Mouse (Mus musculus) brain, embryonic 14.5 days (tissue): ENCODE data around the gene Rps6ka5. TPM values are rescaled to one million over a fixed set of nuclear protein-coding genes. Genes with fewer than 3 reads are reported as not detected.

Experiments
- DNase-seq: peaks from one replicate; pipeline ENCODE4 v3.0.0-alpha.2; 2011; ENCODE audit warnings: low read depth
- CTCF ChIP-seq: fragments of 200-500 bp; IDR thresholded peaks from 2 replicates; pipeline ENCODE4 v1.5.1; 2012; ENCODE audit warnings: inconsistent platforms, mild to moderate bottlenecking, moderate library complexity, borderline replicate concordance; ENCODE audit not compliant: insufficient read depth, insufficient read length; ENCODE audit errors: extremely low read depth
- POLR2A ChIP-seq: fragments of 200-500 bp; IDR thresholded peaks from 2 replicates; pipeline ENCODE4 v1.6.1; 2012; ENCODE audit warnings: mild to moderate bottlenecking, inconsistent platforms, borderline replicate concordance; ENCODE audit not compliant: poor library complexity, insufficient read depth, insufficient read length, severe bottlenecking; ENCODE audit errors: extremely low read depth
- polyA plus RNA-seq: library from polyadenylated mRNA; depleted of rRNA; stranded (reverse); fragments of >200 nt; gene quantifications from 2 replicates; pipeline ENCODE4 v1.2.3, GENCODE M21; 2012

Rps6ka5 gene
- polyA plus RNA-seq, 1 experiment: 9.7 TPM

- no peak for TF ChIP-seq CTCF
- no peak for TF ChIP-seq POLR2A
- DNase-seq: no peak
Measured at GRCm38 (mm10) chr12:100636299-100636633, 90.5 kb downstream of the Rps6ka5 start.

DNA sequence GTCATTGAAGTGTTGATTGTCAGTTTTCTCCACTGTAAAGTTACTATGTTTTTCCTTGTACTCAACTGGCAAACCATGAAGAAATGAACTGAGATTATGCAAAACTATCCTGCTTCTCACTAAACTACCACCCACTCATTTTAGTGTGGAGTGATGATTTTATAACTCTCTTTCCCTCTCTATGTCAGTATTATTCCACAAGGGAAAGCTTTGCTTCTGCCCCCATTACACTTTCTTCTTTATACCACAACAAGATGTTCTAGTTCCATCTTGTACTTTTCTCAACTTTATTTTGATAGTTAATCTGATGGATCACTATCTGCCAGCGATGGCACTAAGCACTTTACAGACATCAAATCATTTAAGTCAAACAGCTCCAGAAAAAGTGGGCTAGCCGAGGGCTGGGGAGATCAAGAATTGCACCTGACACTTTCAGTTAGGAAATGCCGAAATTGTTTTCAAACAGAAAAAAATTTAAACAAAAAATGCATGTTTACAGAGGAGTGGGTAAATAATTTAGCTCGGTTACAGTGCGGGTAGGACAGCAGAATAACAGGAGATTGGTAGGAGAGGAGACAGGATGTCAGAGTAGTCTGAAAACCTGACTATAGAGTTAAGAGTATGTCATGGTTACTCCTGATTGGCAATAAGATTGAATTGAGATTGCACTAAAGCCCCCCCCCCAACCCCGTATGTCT, 91.0 kb downstream of the Rps6ka5 start:
- TF ChIP-seq CTCF (no peak), POLR2A (no peak)
- DNase-seq: no peak

DNA sequence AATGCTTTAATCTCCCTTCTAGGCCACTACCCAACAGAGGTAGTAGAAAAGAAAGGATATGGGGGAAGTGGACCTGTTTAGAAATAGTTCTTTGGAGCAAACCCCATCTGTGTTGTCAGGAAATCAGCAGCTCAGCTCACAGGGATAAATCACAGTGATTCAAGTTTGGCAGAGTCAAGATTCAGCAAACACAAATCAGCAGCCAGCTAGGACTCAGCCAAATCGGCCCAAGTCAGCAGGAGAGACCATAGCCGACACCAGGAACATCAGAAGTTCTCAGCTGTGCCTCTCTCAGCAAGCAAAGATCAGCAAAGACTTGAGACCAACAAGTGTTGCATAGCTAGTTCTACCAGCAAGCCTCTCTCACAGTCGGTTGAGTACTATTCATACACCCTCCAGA, 93.6 kb downstream of the Rps6ka5 start:
- TF ChIP-seq POLR2A: no peak
- no peak for TF ChIP-seq CTCF
- no peak for DNase-seq

GRCm38 (mm10) chr12:100631286-100631685, 95.5 kb downstream of the Rps6ka5 start:
- TF ChIP-seq POLR2A (no peak), CTCF (no peak)
- DNase-seq: no peak

GRCm38 (mm10) chr12:100629126-100629920, 97.5 kb downstream of the Rps6ka5 start:
- TF ChIP-seq POLR2A: no peak
- TF ChIP-seq CTCF: no peak
- no peak for DNase-seq

- TF ChIP-seq CTCF: no peak
- no peak for TF ChIP-seq POLR2A
- no peak for DNase-seq
Measured at GRCm38 (mm10) chr12:100626991-100627677, 99.6 kb downstream of the Rps6ka5 start.

DNA sequence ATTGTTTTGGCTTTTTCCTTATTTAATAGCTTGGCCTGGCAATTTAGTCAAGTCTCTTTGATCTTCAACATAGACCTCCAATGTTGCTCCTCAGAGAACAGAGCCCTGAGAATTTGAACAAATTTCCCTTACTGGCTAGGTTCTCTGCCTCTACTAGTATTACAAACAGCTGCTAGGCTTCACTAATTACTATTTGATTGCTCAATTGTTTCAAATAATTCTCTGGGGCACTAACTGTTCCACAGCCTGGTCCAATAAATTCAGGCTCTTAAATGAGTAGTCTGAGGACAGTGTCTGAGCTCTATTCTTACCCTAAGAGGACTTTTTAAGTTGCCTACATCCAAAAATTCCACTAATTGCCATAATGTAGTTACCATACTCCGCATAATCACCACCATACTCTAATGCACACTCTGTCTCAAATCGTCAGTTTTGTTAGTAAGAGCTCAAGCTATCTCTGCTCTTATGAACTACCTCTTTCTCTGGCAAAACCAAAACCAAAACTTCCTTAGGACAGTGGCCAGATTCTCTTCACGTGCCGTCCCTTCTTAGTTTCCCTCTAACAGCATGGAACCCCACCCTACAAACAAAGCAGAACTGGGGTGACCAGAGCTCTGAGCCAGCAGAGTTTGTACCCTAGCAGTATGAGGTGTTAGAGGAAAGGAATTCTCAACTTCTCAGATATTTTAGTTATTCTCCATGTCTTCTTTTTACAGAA, 100.4 kb downstream of the Rps6ka5 start:
- TF ChIP-seq POLR2A (no peak), CTCF (no peak)
- DNase-seq: no peak

DNA sequence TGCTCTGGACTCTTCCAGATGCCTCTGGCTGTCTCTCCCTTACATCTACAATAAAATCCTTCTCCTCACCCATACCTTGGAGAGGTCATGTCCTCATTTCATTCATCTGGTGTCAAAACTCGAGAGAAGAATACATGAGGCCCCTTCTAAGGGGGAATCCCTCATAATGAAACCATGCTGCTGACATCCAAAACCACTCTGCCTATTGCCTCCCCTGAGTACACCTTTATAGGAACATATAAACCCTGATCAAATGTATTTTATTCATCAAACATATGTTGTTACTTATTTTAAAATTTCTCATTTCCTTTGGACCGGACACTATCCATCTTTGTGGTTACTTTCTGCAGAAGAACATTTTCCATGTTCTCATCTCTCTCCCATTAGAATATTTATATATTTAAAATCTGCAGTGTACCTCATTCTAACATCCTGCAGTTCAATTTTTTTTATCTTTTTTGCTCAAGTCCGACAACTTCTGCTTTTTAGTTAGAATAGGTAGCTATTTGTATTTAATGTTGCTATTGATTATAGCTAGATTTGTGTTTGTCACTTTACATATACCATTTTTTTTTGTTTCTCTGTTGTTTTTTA, 101.8 kb downstream of the Rps6ka5 start:
- DNase-seq: no peak
- TF ChIP-seq CTCF: no peak
- TF ChIP-seq POLR2A: no peak

DNA sequence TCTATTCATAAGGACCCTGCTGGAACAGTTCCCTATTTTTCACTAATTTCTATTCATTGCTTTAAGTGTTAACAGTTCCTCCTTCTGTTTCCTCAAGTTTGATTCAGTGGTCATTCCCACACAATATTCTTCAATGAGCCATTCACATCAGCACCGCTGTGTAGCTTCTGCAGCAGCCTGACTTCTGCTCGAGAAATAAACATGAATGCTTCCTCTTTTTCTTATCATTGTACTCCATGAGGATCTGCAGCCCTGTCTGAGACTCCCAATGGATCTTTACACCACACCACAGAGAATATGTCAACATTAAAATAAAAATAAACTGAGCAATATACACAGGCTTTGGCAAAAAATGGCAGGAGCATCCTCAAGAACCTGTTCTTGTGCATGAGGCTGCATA, 111.5 kb downstream of the Rps6ka5 start:
- no peak for TF ChIP-seq POLR2A
- no peak for TF ChIP-seq CTCF

GRCm38 (mm10) chr12:100613878-100614277, 112.9 kb downstream of the Rps6ka5 start:
- TF ChIP-seq POLR2A: no peak
- TF ChIP-seq CTCF: no peak
- DNase-seq: no peak

More for the DNA sequence above, 111.5 kb downstream of the Rps6ka5 start:
- DNase-seq: no peak

DNA sequence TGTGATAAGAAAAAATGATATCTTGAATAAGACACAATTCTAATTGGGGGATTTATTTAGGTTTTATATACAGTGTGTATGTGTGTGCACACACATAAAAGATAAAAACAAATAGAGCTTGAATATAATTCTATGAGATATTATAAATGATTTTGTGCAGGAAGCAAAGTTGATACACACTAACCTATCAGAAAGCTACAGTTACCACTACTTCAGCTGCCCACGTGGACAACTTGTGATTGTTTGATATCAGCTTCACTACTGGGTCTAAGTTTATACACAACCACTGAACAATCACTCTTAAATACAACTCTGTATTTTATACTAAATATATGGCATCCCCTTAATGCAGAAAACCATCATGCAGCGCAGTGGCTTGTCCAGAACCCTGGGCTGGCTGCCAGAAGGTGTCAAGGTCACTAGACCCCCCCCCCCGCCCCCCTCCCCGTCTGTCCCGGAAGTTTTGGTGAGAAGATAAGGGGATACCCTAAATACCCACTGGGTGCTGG, 113.5 kb downstream of the Rps6ka5 start:
- no peak for TF ChIP-seq CTCF
- no peak for TF ChIP-seq POLR2A
- DNase-seq: no peak

DNA sequence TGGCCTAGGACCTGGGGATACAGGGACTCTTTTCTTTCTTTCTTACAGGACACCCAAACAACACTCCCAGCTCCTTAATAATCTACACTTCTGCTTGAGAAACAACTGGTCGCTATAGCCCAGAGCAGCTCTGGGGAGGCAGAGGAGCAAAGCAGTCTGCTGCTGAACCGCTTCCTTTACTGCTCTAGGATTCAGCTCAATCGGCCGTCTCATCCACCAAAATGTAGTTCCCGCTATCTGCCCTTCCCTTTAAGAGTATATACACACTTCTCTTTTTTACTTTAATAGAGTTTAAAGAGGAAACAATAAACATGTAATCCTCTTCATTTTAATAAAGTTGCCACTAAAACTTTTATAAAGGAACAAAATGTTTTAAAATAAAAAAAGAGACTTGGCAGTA, 117.0 kb downstream of the Rps6ka5 start:
- no peak for DNase-seq
- TF ChIP-seq CTCF (no peak), POLR2A (no peak)
